Mouse (Mus musculus): ENCODE results near the gene C330021F23Rik. TPM values are rescaled to one million over a fixed set of nuclear protein-coding genes. Genes with fewer than 3 reads are reported as not detected.

C330021F23Rik gene
- polyA plus RNA-seq, 1 experiment from 2014 or later = 0.70 TPM

DNA sequence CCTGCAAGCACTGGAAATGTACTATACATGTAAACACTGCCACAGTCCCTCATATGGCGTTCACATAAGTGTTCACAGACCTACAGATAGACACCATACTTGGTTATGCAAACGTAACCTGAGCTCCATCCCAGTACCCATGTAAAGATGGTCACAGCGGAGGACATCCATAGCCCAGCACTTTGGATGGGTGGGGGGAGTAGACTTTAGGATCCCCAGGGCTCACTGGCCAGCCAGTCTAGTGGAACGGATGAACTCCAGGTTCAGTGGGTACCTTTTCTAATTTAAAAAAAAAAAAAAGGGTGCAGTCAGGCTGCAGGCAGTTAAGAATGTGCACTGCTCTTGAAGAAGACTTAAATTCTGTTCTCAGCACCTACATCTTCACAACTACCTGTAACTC is 27.7 kb upstream of the C330021F23Rik start:
- ATAC-seq (ENCODE audit: low FRiP score, low TSS enrichment) = no peak
- 90% methylated on average over 4 of the region's 4 CpGs for WGBS
- no peak for DNase-seq
- H3K9me3 ChIP-seq (ENCODE audit: control insufficient read depth, low read length) = no peaks in the 10 kb centered on the region
- H3K27me3 ChIP-seq (ENCODE audit: control insufficient read depth, insufficient read depth, low read length) = no peaks in the 10 kb centered on the region
- no peak overlapping the region for H3K9ac ChIP-seq (replicated peaks; ENCODE audit: low read length)
- no peaks in the 10 kb centered on the region for H3K4me1 ChIP-seq (ENCODE audit: control insufficient read depth, insufficient read depth, low read length)
- no peak overlapping the region for H3K4me3 ChIP-seq (replicated peaks; ENCODE audit: low read depth, low read length)
- H3K4me2 ChIP-seq (ENCODE audit: low read length) = no peak overlapping the region
- H3K27ac ChIP-seq (replicated peaks; ENCODE audit: low read depth, low read length) = no peak overlapping the region
- H3K36me3 ChIP-seq (ENCODE audit: control insufficient read depth, insufficient read depth, low read length) = peaks cover 85% of the 10 kb centered on the region

GRCm38 (mm10) chr8:3546511-3546910 is 21.3 kb upstream of the C330021F23Rik start:
- ATAC-seq (ENCODE audit: low FRiP score, low TSS enrichment) = no peak

DNA sequence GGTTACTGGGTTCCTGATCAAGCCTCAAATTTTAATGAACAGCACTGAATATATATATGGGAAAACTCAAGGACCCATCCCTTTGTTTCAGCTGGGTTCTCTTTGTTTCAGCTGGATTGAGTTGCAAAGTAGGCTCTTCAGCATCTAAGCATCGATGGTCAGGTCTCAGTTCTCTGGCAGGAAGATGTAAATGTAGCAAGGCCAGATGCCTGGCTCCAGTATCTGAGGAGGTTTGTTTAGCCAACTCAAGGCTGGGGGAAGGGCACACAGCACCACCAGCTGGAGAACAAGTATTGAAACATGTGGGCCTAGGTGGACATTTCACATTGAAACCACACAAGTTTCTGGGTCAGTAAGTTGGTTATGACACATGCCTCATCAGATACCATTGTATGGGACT is 15.6 kb upstream of the C330021F23Rik start:
- ATAC-seq (ENCODE audit: low FRiP score, low TSS enrichment) (no peak), DNase-seq (no peak)
- Histone ChIP-seq H3K4me1 (ENCODE audit: control insufficient read depth, insufficient read depth, low read length) (no peaks in the 10 kb centered on the region), H3K4me3 (replicated peaks; ENCODE audit: low read depth, low read length) (no peak overlapping the region), H3K9ac (replicated peaks; ENCODE audit: low read length) (no peak overlapping the region), H3K9me3 (ENCODE audit: control insufficient read depth, low read length) (no peaks in the 10 kb centered on the region), H3K36me3 (ENCODE audit: control insufficient read depth, insufficient read depth, low read length) (no peaks in the 10 kb centered on the region), H3K27me3 (ENCODE audit: control insufficient read depth, insufficient read depth, low read length) (no peaks in the 10 kb centered on the region), H3K27ac (replicated peaks; ENCODE audit: low read depth, low read length) (no peak overlapping the region), H3K4me2 (ENCODE audit: low read length) (no peak overlapping the region)
- WGBS = 92% methylated on average over 1 of the region's 1 CpGs

More at GRCm38 (mm10) chr8:3546511-3546910, 21.3 kb upstream of the C330021F23Rik start:
- Histone ChIP-seq H3K27me3 (ENCODE audit: control insufficient read depth, insufficient read depth, low read length) (no peaks in the 10 kb centered on the region), H3K4me2 (ENCODE audit: low read length) (no peak overlapping the region), H3K9ac (replicated peaks; ENCODE audit: low read length) (no peak overlapping the region), H3K4me1 (ENCODE audit: control insufficient read depth, insufficient read depth, low read length) (no peaks in the 10 kb centered on the region), H3K27ac (replicated peaks; ENCODE audit: low read depth, low read length) (no peak overlapping the region), H3K36me3 (ENCODE audit: control insufficient read depth, insufficient read depth, low read length) (peaks cover 31% of the 10 kb centered on the region), H3K9me3 (ENCODE audit: control insufficient read depth, low read length) (no peaks in the 10 kb centered on the region), H3K4me3 (replicated peaks; ENCODE audit: low read depth, low read length) (no peak overlapping the region)
- WGBS = 83% methylated on average over 2 of the region's 2 CpGs
- no peak for DNase-seq

DNA sequence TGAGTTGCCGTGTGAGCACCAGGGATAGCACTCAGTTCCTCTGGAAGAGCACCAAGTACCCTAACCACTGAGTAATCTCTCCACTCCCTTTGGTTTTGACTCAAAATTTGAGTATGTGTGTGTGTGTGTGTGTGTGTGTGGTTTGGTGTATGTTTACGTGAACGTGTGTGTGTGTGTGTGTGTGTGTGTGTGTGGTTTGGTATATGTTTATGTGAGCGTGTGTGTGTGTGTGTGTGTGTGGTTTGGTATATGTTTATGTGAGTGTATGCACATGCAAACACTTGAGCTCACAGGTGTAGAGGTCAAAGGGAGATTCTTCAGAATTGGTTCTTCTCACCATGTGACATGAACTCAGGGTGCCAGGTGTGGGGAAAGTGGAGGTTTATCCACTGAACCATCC is 11.7 kb upstream of the C330021F23Rik start:
- Histone ChIP-seq H3K4me3 (replicated peaks; ENCODE audit: low read depth, low read length) (no peak overlapping the region), H3K4me2 (ENCODE audit: low read length) (no peak overlapping the region), H3K27ac (replicated peaks; ENCODE audit: low read depth, low read length) (no peak overlapping the region), H3K9ac (replicated peaks; ENCODE audit: low read length) (no peak overlapping the region), H3K27me3 (ENCODE audit: control insufficient read depth, insufficient read depth, low read length) (no peaks in the 10 kb centered on the region), H3K4me1 (ENCODE audit: control insufficient read depth, insufficient read depth, low read length) (no peaks in the 10 kb centered on the region), H3K9me3 (ENCODE audit: control insufficient read depth, low read length) (no peaks in the 10 kb centered on the region), H3K36me3 (ENCODE audit: control insufficient read depth, insufficient read depth, low read length) (no peaks in the 10 kb centered on the region)
- ATAC-seq (ENCODE audit: low FRiP score, low TSS enrichment) (peak; percentile 91), DNase-seq (no peak)
- WGBS = 58% methylated on average over 4 of the region's 4 CpGs

- Histone ChIP-seq H3K27ac (replicated peaks; ENCODE audit: low read depth, low read length) (no peak overlapping the region), H3K9me3 (ENCODE audit: control insufficient read depth, low read length) (no peaks in the 10 kb centered on the region), H3K4me3 (replicated peaks; ENCODE audit: low read depth, low read length) (no peak overlapping the region), H3K36me3 (ENCODE audit: control insufficient read depth, insufficient read depth, low read length) (no peaks in the 10 kb centered on the region), H3K4me1 (ENCODE audit: control insufficient read depth, insufficient read depth, low read length) (no peaks in the 10 kb centered on the region), H3K4me2 (ENCODE audit: low read length) (peak overlapping the region; percentile 28; the same call in 1 of the 2 replicates), H3K9ac (replicated peaks; ENCODE audit: low read length) (no peak overlapping the region; the same call in 1 of the 2 replicates), H3K27me3 (ENCODE audit: control insufficient read depth, insufficient read depth, low read length) (no peaks in the 10 kb centered on the region)
- WGBS = 2% methylated on average over 7 of the region's 7 CpGs
- DNase-seq (no peak), ATAC-seq (ENCODE audit: low FRiP score, low TSS enrichment) (no peak)
These were observed 588 bp downstream of the C330021F23Rik start for GRCm38 (mm10) chr8:3568378-3568777.

GRCm38 (mm10) chr8:3569784-3570183 is 2.0 kb downstream of the C330021F23Rik start:
- H3K4me1 ChIP-seq (ENCODE audit: control insufficient read depth, insufficient read depth, low read length) = no peaks in the 10 kb centered on the region
- WGBS = 91% methylated on average over 5 of the region's 5 CpGs
- H3K9me3 ChIP-seq (ENCODE audit: control insufficient read depth, low read length) = no peaks in the 10 kb centered on the region
- no peak overlapping the region for H3K4me3 ChIP-seq (replicated peaks; ENCODE audit: low read depth, low read length)
- H3K27ac ChIP-seq (replicated peaks; ENCODE audit: low read depth, low read length) = no peak overlapping the region
- H3K9ac ChIP-seq (replicated peaks; ENCODE audit: low read length) = no peak overlapping the region
- H3K4me2 ChIP-seq (ENCODE audit: low read length) = no peak overlapping the region
- DNase-seq (no peak), ATAC-seq (ENCODE audit: low FRiP score, low TSS enrichment) (no peak)
- H3K27me3 ChIP-seq (ENCODE audit: control insufficient read depth, insufficient read depth, low read length) = no peaks in the 10 kb centered on the region
- no peaks in the 10 kb centered on the region for H3K36me3 ChIP-seq (ENCODE audit: control insufficient read depth, insufficient read depth, low read length)

- ATAC-seq (ENCODE audit: low FRiP score, low TSS enrichment) = no peak
- H3K36me3 ChIP-seq (ENCODE audit: control insufficient read depth, insufficient read depth, low read length) = no peaks in the 10 kb centered on the region
- WGBS = 92% methylated on average over 3 of the region's 3 CpGs
- no peak overlapping the region for H3K27ac ChIP-seq (replicated peaks; ENCODE audit: low read depth, low read length)
- DNase-seq = no peak
- no peak overlapping the region for H3K9ac ChIP-seq (replicated peaks; ENCODE audit: low read length)
- no peaks in the 10 kb centered on the region for H3K4me1 ChIP-seq (ENCODE audit: control insufficient read depth, insufficient read depth, low read length)
- no peak overlapping the region for H3K4me2 ChIP-seq (ENCODE audit: low read length)
- H3K9me3 ChIP-seq (ENCODE audit: control insufficient read depth, low read length) = no peaks in the 10 kb centered on the region
- no peaks in the 10 kb centered on the region for H3K27me3 ChIP-seq (ENCODE audit: control insufficient read depth, insufficient read depth, low read length)
- no peak overlapping the region for H3K4me3 ChIP-seq (replicated peaks; ENCODE audit: low read depth, low read length)
These were observed 6.8 kb downstream of the C330021F23Rik start for GRCm38 (mm10) chr8:3574546-3574945.

- Histone ChIP-seq H3K27me3 (ENCODE audit: control insufficient read depth, insufficient read depth, low read length) (no peaks in the 10 kb centered on the region), H3K9ac (replicated peaks; ENCODE audit: low read length) (no peak overlapping the region), H3K4me3 (replicated peaks; ENCODE audit: low read depth, low read length) (no peak overlapping the region), H3K36me3 (ENCODE audit: control insufficient read depth, insufficient read depth, low read length) (no peaks in the 10 kb centered on the region), H3K4me1 (ENCODE audit: control insufficient read depth, insufficient read depth, low read length) (no peaks in the 10 kb centered on the region), H3K9me3 (ENCODE audit: control insufficient read depth, low read length) (no peaks in the 10 kb centered on the region), H3K27ac (replicated peaks; ENCODE audit: low read depth, low read length) (no peak overlapping the region), H3K4me2 (ENCODE audit: low read length) (no peak overlapping the region)
- DNase-seq (no peak), ATAC-seq (ENCODE audit: low FRiP score, low TSS enrichment) (no peak)
- 83% methylated on average over 15 of the region's 15 CpGs for WGBS
These were observed 8.6 kb downstream of the C330021F23Rik start for GRCm38 (mm10) chr8:3576211-3576960.
